In the genomic region with DNA sequence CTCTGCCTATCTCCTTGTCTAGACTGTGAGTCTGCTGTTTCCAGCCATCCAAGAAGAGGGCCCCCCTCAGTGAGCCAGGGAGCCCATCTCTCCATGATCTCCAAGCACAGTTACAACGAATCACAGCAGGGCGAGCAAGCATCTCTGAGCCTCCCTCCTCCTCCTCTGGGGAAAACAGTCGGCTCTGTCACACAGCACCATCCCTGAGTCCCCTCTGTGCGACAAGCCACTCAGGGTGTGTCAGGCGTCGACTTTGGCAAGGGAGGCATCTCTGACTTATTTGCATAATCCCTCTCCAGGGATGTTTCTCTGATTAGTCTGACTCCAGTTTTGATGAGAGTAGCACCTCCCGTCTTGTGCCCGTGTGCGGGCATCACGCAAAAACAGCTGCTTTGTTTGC, we compare ENCODE assay signal across 16 mouse cellular contexts. TPM values are rescaled to one million over a fixed set of nuclear protein-coding genes. Genes with fewer than 3 reads are reported as not detected.
A peak's percentile ranks its signal among the peaks of the same experiment; 100 is the strongest.
DNase-seq lines count a peak whose midpoint lies in the region; ATAC-seq lines count a peak whose summit lies in the region.
"Had no signal": no experiment of that assay in that cellular context is flagged by ENCODE, and none has a peak within 500 bp of the region (broad histone marks: within the 10 kb centered on the region; RNA-seq: fewer than 3 reads in every experiment).

No protein-coding gene starts in this region.

- 33% methylated on average over 10 of the region's 10 CpGs for WGBS in hindbrain, embryonic 15.5 days
- 65% methylated on average over 10 of the region's 10 CpGs for WGBS in hindbrain, embryonic 10.5 days
- WGBS in forebrain, embryonic 16.5 days = 32% methylated on average over 10 of the region's 10 CpGs
- 47% methylated on average over 10 of the region's 10 CpGs for WGBS in midbrain, embryonic 10.5 days
- 41% methylated on average over 10 of the region's 10 CpGs for WGBS in neural tube, embryonic 14.5 days

- H3K9me3 ChIP-seq in hindbrain, embryonic 15.5 days = no peaks in the 10 kb centered on the region
- H3K9me3 ChIP-seq in hindbrain, embryonic 10.5 days = no peaks in the 10 kb centered on the region
- no peaks in the 10 kb centered on the region for H3K9me3 ChIP-seq in forebrain, embryonic 16.5 days (ENCODE audit: control insufficient read depth, low read length)
- H3K9me3 ChIP-seq in midbrain, embryonic 10.5 days (replicated peaks) = no peaks in the 10 kb centered on the region
- H3K9me3 ChIP-seq in neural tube, embryonic 14.5 days (ENCODE audit: control insufficient read depth, low read length) = no peaks in the 10 kb centered on the region
- H3K9me3 ChIP-seq: heart, embryonic 12.5 days; intestine, embryonic 15.5 days; kidney, embryonic 15.5 days; liver, embryonic 13.5 days; stomach, embryonic 15.5 days had no signal

- DNase-seq in hindbrain, embryonic 10.5 days (ENCODE audit: low spot score) = no peak
- DNase-seq in midbrain, embryonic 10.5 days (ENCODE audit: low spot score) = no peak
- DNase-seq in thymus, postnatal 10 days (ENCODE audit: low spot score in 2 of 2) = no peak
- no peak for DNase-seq in cerebellum, postnatal 14 days
- DNase-seq: cerebellum, adult 11 months; cerebellum, postnatal 36 days; gastrocnemius, adult 2 months; liver, embryonic 13.5 days; spleen, adult 18-20 months had no signal

- no peak overlapping the region for H3K4me2 ChIP-seq in hindbrain, embryonic 15.5 days
- H3K4me2 ChIP-seq in forebrain, embryonic 16.5 days (ENCODE audit: low read length) = no peak overlapping the region
- no peak overlapping the region for H3K4me2 ChIP-seq in neural tube, embryonic 14.5 days (ENCODE audit: low read depth, low read length)
- H3K4me2 ChIP-seq: heart, embryonic 12.5 days; intestine, embryonic 15.5 days; kidney, embryonic 15.5 days; liver, embryonic 13.5 days; stomach, embryonic 15.5 days had no signal

- peak overlapping the region; percentile 42 for H3K27ac ChIP-seq in hindbrain, embryonic 15.5 days (replicated peaks)
- H3K27ac ChIP-seq in hindbrain, embryonic 10.5 days = no peak overlapping the region
- H3K27ac ChIP-seq in forebrain, embryonic 16.5 days (ENCODE audit: low read length) = no peak overlapping the region
- 0 out of 2 replicates have a peak overlapping the region, but pooled peaks have one; percentile 20 for H3K27ac ChIP-seq in midbrain, embryonic 10.5 days (replicated peaks)
- peak overlapping the region; percentile 60; the same call in 1 of the 2 replicates for H3K27ac ChIP-seq in neural tube, embryonic 14.5 days (ENCODE audit: low read depth, low read length)
- H3K27ac ChIP-seq: gastrocnemius, adult 2 months; intestine, embryonic 15.5 days; kidney, embryonic 15.5 days; liver, embryonic 13.5 days; stomach, embryonic 15.5 days had no signal

- no peaks in the 10 kb centered on the region for H3K27me3 ChIP-seq in hindbrain, embryonic 15.5 days
- no peaks in the 10 kb centered on the region for H3K27me3 ChIP-seq in hindbrain, embryonic 10.5 days (ENCODE audit: insufficient read depth, poor library complexity, severe bottlenecking)
- H3K27me3 ChIP-seq in forebrain, embryonic 16.5 days (replicated peaks; ENCODE audit: control insufficient read depth, insufficient read depth, low read length) = no peaks in the 10 kb centered on the region
- no peaks in the 10 kb centered on the region for H3K27me3 ChIP-seq in midbrain, embryonic 10.5 days (ENCODE audit: low read depth, poor library complexity, severe bottlenecking)
- H3K27me3 ChIP-seq in neural tube, embryonic 14.5 days (ENCODE audit: control insufficient read depth, insufficient read depth, low read length) = no peaks in the 10 kb centered on the region
- H3K27me3 ChIP-seq: heart, embryonic 12.5 days; intestine, embryonic 15.5 days; kidney, embryonic 15.5 days; liver, embryonic 13.5 days; stomach, embryonic 15.5 days had no signal

- ATAC-seq in hindbrain, embryonic 15.5 days (ENCODE audit: low FRiP score, low read depth) = peak; percentile 42
- ATAC-seq in forebrain, embryonic 16.5 days = peak; percentile 8; the same call in 1 of the 2 replicates
- ATAC-seq in neural tube, embryonic 14.5 days (ENCODE audit: low read depth) = peak; percentile 36; the same call in 1 of the 2 replicates
- ATAC-seq: intestine, embryonic 15.5 days had no signal

- H3K9ac ChIP-seq in hindbrain, embryonic 15.5 days = no peak overlapping the region
- no peak overlapping the region for H3K9ac ChIP-seq in forebrain, embryonic 16.5 days (replicated peaks; ENCODE audit: low read depth, low read length)
- no peak overlapping the region for H3K9ac ChIP-seq in neural tube, embryonic 14.5 days (replicated peaks; ENCODE audit: low read depth, low read length)
- H3K9ac ChIP-seq: heart, embryonic 12.5 days; intestine, embryonic 15.5 days; kidney, embryonic 15.5 days; liver, embryonic 13.5 days; stomach, embryonic 15.5 days had no signal

- peaks cover 11% of the 10 kb centered on the region for H3K36me3 ChIP-seq in hindbrain, embryonic 15.5 days
- H3K36me3 ChIP-seq in hindbrain, embryonic 10.5 days = no peaks in the 10 kb centered on the region
- H3K36me3 ChIP-seq in forebrain, embryonic 16.5 days (ENCODE audit: control insufficient read depth, insufficient read depth) = no peaks in the 10 kb centered on the region
- no peaks in the 10 kb centered on the region for H3K36me3 ChIP-seq in midbrain, embryonic 10.5 days
- H3K36me3 ChIP-seq in neural tube, embryonic 14.5 days (ENCODE audit: control insufficient read depth, insufficient read depth, low read length) = 0 out of 2 replicates have a peak, but pooled peaks cover 7% of the 10 kb centered on the region
- H3K36me3 ChIP-seq: heart, embryonic 12.5 days; intestine, embryonic 15.5 days; kidney, embryonic 15.5 days; liver, embryonic 13.5 days; stomach, embryonic 15.5 days had no signal

- H3K4me1 ChIP-seq in hindbrain, embryonic 15.5 days (replicated peaks) = peaks cover 9% of the 10 kb centered on the region
- no peaks in the 10 kb centered on the region for H3K4me1 ChIP-seq in hindbrain, embryonic 10.5 days (replicated peaks)
- peaks cover 10% of the 10 kb centered on the region for H3K4me1 ChIP-seq in forebrain, embryonic 16.5 days (replicated peaks; ENCODE audit: control insufficient read depth, insufficient read depth, low read length)
- peaks cover 6% of the 10 kb centered on the region; the same call in 1 of the 2 replicates for H3K4me1 ChIP-seq in midbrain, embryonic 10.5 days
- H3K4me1 ChIP-seq in neural tube, embryonic 14.5 days (ENCODE audit: control insufficient read depth, insufficient read depth, low read length) = peaks cover 8% of the 10 kb centered on the region
- H3K4me1 ChIP-seq: heart, embryonic 12.5 days; intestine, embryonic 15.5 days; kidney, embryonic 15.5 days; liver, embryonic 13.5 days; stomach, embryonic 15.5 days had no signal

- H3K4me3 ChIP-seq in hindbrain, embryonic 15.5 days = no peak overlapping the region
- H3K4me3 ChIP-seq in hindbrain, embryonic 10.5 days = no peak overlapping the region
- no peak overlapping the region for H3K4me3 ChIP-seq in forebrain, embryonic 16.5 days (replicated peaks; ENCODE audit: low read length)
- H3K4me3 ChIP-seq in midbrain, embryonic 10.5 days = no peak overlapping the region
- H3K4me3 ChIP-seq in neural tube, embryonic 14.5 days (ENCODE audit: low read depth, low read length) = no peak overlapping the region
- H3K4me3 ChIP-seq: gastrocnemius, adult 2 months; heart, embryonic 12.5 days; intestine, embryonic 15.5 days; kidney, embryonic 15.5 days; liver, embryonic 13.5 days; stomach, embryonic 15.5 days had no signal

RNA-seq across cellular contexts. Expression of gene Pgbd5, which starts 57.2 kb away (rescaled TPM):
- 16.4 TPM in 2 replicates for polyA plus RNA-seq in hindbrain, embryonic 15.5 days (2015; fragmentation: Nextera tagmentation; extraction: Ambion mirVana)
- polyA plus RNA-seq in hindbrain, embryonic 10.5 days (2016; fragmentation: Nextera tagmentation; extraction: Ambion mirVana) = 2.5 and 2.7 TPM in 2 replicates
- 8.4 and 10.7 TPM in 2 replicates for polyA plus RNA-seq in forebrain, embryonic 16.5 days (2015; fragmentation: Nextera tagmentation; extraction: Ambion mirVana)
- 2.1 and 2.3 TPM in 2 replicates for polyA plus RNA-seq in midbrain, embryonic 10.5 days (2016; fragmentation: Nextera tagmentation; extraction: Ambion mirVana)
- 15.4 and 17.1 TPM in 2 replicates for polyA plus RNA-seq in neural tube, embryonic 14.5 days (2014; fragmentation: Nextera tagmentation; extraction: Ambion mirVana)

Comparison
In these comparisons a context has a peak if more than half of its experiments do, and no peak if none do; other contexts are left out.
1. H3K27ac ChIP-seq: peak in hindbrain, embryonic 15.5 days (single experiment), midbrain, embryonic 10.5 days (single experiment) and neural tube, embryonic 14.5 days (single experiment); none in hindbrain, embryonic 10.5 days (single experiment) and forebrain, embryonic 16.5 days (single experiment).
2. Peak in every context shown above with its lines, with median percentiles within 50 percentile points of each other: ATAC-seq.